Mouse (Mus musculus): ENCODE results near the gene Rapgef4. TPM values are rescaled to one million over a fixed set of nuclear protein-coding genes. Genes with fewer than 3 reads are reported as not detected.
A peak's percentile ranks its signal among the peaks of the same experiment; 100 is the strongest.

The Rapgef4 gene
- total and polyA plus RNA-seq, 3 experiments: 0.33 TPM; not detected in 2

DNA sequence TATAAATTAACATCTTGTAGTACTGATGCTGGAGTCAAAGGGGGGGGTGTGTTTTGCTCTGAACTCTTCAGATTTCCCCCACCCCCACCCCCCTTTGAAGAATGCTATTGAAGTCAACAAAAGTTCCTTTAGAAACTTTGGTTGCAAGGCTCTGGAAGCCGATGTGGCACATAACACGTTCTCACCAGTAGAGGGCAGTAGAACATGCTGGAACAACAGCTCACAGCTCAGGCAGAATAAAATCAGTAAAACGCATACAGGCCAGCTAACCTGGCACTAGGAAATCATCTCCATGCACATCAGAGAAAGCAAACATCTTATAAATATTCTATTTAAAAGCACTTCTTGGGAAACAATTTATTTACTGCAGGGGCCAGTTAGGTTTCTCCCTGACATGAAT is 253.9 kb downstream of the Rapgef4 start:
- no peaks in the 10 kb centered on the region for H3K9me3 ChIP-seq (replicated peaks)
- DNase-seq (ENCODE audit: low spot score) (peak; percentile 30), ATAC-seq (ENCODE audit: extremely low read depth, insufficient number of reproducible peaks, low FRiP score, poor library complexity, severe bottlenecking) (no peak)
- H3K4me1 ChIP-seq (ENCODE audit: insufficient read depth, low read depth, low read length): no peaks in the 10 kb centered on the region
- TF ChIP-seq TAL1 (conservative IDR thresholded peaks at IDR 0.05; ENCODE audit: low read depth, low read length) (no peak), CTCF (IDR thresholded peaks at IDR 0.05; ENCODE audit: low read depth, low read length) (peak; percentile 76)
- H3K27me3 ChIP-seq (ENCODE audit: insufficient read depth, low read length): peaks cover 24% of the 10 kb centered on the region
- no peaks in the 10 kb centered on the region for H3K36me3 ChIP-seq (replicated peaks)
- H3K4me3 ChIP-seq (ENCODE audit: low read depth, low read length): no peak overlapping the region

DNA sequence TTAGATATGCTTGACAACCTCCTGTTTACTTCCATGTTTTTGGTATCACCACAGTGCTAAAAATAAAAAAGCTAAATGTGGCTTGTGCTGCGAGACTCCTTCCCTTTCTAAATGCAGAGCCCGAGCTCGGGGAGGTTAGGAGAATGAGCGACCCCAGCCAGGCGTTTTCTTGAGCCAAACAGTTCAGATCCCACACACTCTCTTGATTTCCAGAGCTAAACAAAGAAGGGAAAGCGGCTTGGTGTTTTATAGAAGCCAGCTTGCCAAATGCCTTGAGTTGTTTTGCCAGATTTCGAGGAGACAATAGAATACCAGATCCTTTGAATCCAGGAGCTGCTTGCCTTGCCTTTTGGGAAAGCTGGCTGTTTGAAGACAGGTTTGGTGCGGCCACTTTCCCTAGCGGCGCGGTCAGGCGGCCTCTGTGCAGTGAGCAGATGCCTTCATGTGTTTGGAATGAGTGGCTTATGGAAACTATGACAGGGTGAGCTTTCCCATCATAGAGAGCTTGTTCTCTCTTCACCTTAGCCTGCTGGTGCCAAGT is 254.4 kb downstream of the Rapgef4 start:
- Histone ChIP-seq H3K36me3 (replicated peaks) (no peaks in the 10 kb centered on the region), H3K9me3 (replicated peaks) (no peaks in the 10 kb centered on the region), H3K4me1 (ENCODE audit: insufficient read depth, low read depth, low read length) (no peaks in the 10 kb centered on the region), H3K27me3 (ENCODE audit: insufficient read depth, low read length) (peaks cover 26% of the 10 kb centered on the region), H3K4me3 (ENCODE audit: low read depth, low read length) (no peak overlapping the region)
- ATAC-seq (ENCODE audit: extremely low read depth, insufficient number of reproducible peaks, low FRiP score, poor library complexity, severe bottlenecking) (no peak), DNase-seq (ENCODE audit: low spot score) (no peak)
- TF ChIP-seq GATA2 (IDR thresholded peaks at IDR 0.05; ENCODE audit: borderline replicate concordance, low read depth, low read length) (no peak), CTCF (IDR thresholded peaks at IDR 0.05; ENCODE audit: low read depth, low read length) (no peak), GATA1 (IDR thresholded peaks at IDR 0.05; ENCODE audit: borderline replicate concordance, low read length) (no peak), TAL1 (conservative IDR thresholded peaks at IDR 0.05; ENCODE audit: low read depth, low read length) (no peak), POLR2AphosphoS5 (IDR thresholded peaks at IDR 0.05; ENCODE audit: insufficient replicate concordance, low read depth, low read length) (no peak)

DNA sequence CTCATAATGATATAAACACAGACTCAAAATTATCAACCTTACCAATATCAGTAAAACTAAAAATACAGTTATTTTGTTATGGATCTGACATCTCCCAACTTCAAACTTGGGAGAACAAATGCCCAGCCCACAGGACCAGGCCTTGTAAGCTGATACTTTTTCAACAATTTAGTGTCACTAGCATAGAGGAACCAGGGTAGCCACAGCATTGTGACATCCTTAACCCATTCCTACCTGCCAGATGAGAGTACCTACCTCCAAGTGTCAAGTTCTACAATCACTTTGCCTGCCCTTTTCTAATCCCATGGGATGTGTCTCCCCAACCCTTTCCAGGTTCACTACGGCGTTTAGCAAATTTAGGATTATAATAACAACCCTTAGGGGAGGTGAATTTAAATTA is 257.4 kb downstream of the Rapgef4 start:
- no peak for DNase-seq (ENCODE audit: low spot score)
- no peaks in the 10 kb centered on the region for H3K9me3 ChIP-seq (replicated peaks)
- no peak for ATAC-seq (ENCODE audit: extremely low read depth, insufficient number of reproducible peaks, low FRiP score, poor library complexity, severe bottlenecking)
- H3K36me3 ChIP-seq (replicated peaks): no peaks in the 10 kb centered on the region
- no peak for TF ChIP-seq GATA1 (IDR thresholded peaks at IDR 0.05; ENCODE audit: borderline replicate concordance, low read length)
- TF ChIP-seq TAL1 (conservative IDR thresholded peaks at IDR 0.05; ENCODE audit: low read depth, low read length): no peak
- TF ChIP-seq POLR2AphosphoS5 (IDR thresholded peaks at IDR 0.05; ENCODE audit: insufficient replicate concordance, low read depth, low read length): no peak
- no peak for TF ChIP-seq GATA2 (IDR thresholded peaks at IDR 0.05; ENCODE audit: borderline replicate concordance, low read depth, low read length)
- no peak for TF ChIP-seq CTCF (IDR thresholded peaks at IDR 0.05; ENCODE audit: low read depth, low read length)
- no peak overlapping the region for H3K4me3 ChIP-seq (ENCODE audit: low read depth, low read length)
- H3K4me1 ChIP-seq (ENCODE audit: insufficient read depth, low read depth, low read length): peaks cover 6% of the 10 kb centered on the region
- peaks cover 23% of the 10 kb centered on the region for H3K27me3 ChIP-seq (ENCODE audit: insufficient read depth, low read length)

DNA sequence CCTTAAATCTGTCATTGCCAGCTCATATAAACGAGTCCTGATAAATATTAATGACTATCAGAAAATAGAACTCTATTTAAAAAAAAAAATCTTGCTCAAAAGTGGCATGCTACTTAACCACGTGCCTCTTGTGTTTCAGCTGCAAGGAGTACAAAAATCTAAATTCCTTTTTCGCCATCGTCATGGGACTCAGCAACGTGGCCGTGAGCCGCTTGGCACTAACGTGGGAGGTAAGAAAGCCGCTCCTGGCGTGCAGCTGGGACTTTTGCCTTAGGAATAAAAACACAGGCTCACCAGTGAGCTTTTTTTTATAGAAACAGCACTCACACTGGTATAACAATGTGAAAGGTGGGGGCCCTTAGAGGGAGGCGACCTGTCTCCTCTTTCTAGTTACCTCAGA is 257.9 kb downstream of the Rapgef4 start:
- DNase-seq (ENCODE audit: low spot score): no peak
- no peak for ATAC-seq (ENCODE audit: extremely low read depth, insufficient number of reproducible peaks, low FRiP score, poor library complexity, severe bottlenecking)
- peaks cover 22% of the 10 kb centered on the region for H3K27me3 ChIP-seq (ENCODE audit: insufficient read depth, low read length)
- H3K4me1 ChIP-seq (ENCODE audit: insufficient read depth, low read depth, low read length): peaks cover 6% of the 10 kb centered on the region
- H3K4me3 ChIP-seq (ENCODE audit: low read depth, low read length): no peak overlapping the region
- no peak for TF ChIP-seq POLR2AphosphoS5 (IDR thresholded peaks at IDR 0.05; ENCODE audit: insufficient replicate concordance, low read depth, low read length)
- TF ChIP-seq TAL1 (conservative IDR thresholded peaks at IDR 0.05; ENCODE audit: low read depth, low read length): no peak
- TF ChIP-seq GATA1 (IDR thresholded peaks at IDR 0.05; ENCODE audit: borderline replicate concordance, low read length): no peak
- TF ChIP-seq GATA2 (IDR thresholded peaks at IDR 0.05; ENCODE audit: borderline replicate concordance, low read depth, low read length): no peak
- TF ChIP-seq CTCF (IDR thresholded peaks at IDR 0.05; ENCODE audit: low read depth, low read length): no peak
- no peaks in the 10 kb centered on the region for H3K9me3 ChIP-seq (replicated peaks)
- H3K36me3 ChIP-seq (replicated peaks): no peaks in the 10 kb centered on the region

DNA sequence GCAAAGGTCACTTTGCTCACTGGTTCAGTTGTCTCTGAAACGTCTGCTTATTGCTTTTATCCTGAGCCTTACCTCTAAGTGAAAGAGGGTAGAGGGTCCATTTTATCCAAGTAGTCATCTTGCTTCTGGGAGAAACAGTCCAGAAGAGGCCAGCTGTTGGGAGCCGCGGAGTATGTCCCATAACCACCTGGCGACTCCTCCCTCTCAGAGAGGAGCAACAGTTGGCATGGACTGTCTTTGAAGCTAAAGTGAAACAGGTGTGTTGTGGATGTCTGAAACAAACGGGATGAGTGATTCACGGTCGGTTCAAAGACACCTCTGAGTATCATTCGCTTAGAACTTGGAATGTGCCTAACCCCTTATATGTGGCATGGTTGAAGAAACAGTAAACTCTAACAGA is 258.4 kb downstream of the Rapgef4 start:
- H3K9me3 ChIP-seq (replicated peaks): no peaks in the 10 kb centered on the region
- DNase-seq (ENCODE audit: low spot score) (no peak), ATAC-seq (ENCODE audit: extremely low read depth, insufficient number of reproducible peaks, low FRiP score, poor library complexity, severe bottlenecking) (no peak)
- no peak overlapping the region for H3K4me3 ChIP-seq (ENCODE audit: low read depth, low read length)
- TF ChIP-seq POLR2AphosphoS5 (IDR thresholded peaks at IDR 0.05; ENCODE audit: insufficient replicate concordance, low read depth, low read length): no peak
- no peak for TF ChIP-seq GATA1 (IDR thresholded peaks at IDR 0.05; ENCODE audit: borderline replicate concordance, low read length)
- no peak for TF ChIP-seq CTCF (IDR thresholded peaks at IDR 0.05; ENCODE audit: low read depth, low read length)
- TF ChIP-seq GATA2 (IDR thresholded peaks at IDR 0.05; ENCODE audit: borderline replicate concordance, low read depth, low read length): no peak
- TF ChIP-seq TAL1 (conservative IDR thresholded peaks at IDR 0.05; ENCODE audit: low read depth, low read length): no peak
- H3K27me3 ChIP-seq (ENCODE audit: insufficient read depth, low read length): peaks cover 23% of the 10 kb centered on the region
- H3K36me3 ChIP-seq (replicated peaks): no peaks in the 10 kb centered on the region
- H3K4me1 ChIP-seq (ENCODE audit: insufficient read depth, low read depth, low read length): peaks cover 6% of the 10 kb centered on the region

DNA sequence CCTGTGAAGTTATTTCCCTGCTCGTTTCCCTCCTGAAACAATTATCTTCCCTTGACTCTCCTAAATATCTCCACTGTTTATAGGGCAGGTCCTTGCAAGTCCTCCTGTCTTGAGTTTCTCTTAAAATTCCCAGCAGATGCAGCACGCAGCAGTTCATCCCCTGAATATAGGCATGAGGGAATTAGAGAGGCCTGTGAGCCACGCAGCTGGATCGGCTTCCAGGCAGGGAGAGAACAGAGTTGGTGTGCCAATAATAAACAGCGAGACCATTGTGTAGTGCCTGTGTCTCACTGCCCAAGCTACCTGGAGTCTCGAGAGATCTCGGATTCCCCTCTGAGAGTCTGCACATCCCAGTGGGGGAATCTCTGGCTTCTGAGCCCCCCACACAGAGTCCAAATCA is 259.0 kb downstream of the Rapgef4 start:
- TF ChIP-seq GATA1 (IDR thresholded peaks at IDR 0.05; ENCODE audit: borderline replicate concordance, low read length): no peak
- no peak for TF ChIP-seq TAL1 (conservative IDR thresholded peaks at IDR 0.05; ENCODE audit: low read depth, low read length)
- TF ChIP-seq CTCF (IDR thresholded peaks at IDR 0.05; ENCODE audit: low read depth, low read length): no peak
- no peak for TF ChIP-seq POLR2AphosphoS5 (IDR thresholded peaks at IDR 0.05; ENCODE audit: insufficient replicate concordance, low read depth, low read length)
- TF ChIP-seq GATA2 (IDR thresholded peaks at IDR 0.05; ENCODE audit: borderline replicate concordance, low read depth, low read length): no peak

More for the DNA sequence above, 259.0 kb downstream of the Rapgef4 start:
- Histone ChIP-seq H3K27me3 (ENCODE audit: insufficient read depth, low read length) (peaks cover 27% of the 10 kb centered on the region), H3K36me3 (replicated peaks) (no peaks in the 10 kb centered on the region), H3K4me1 (ENCODE audit: insufficient read depth, low read depth, low read length) (peaks cover 6% of the 10 kb centered on the region), H3K9me3 (replicated peaks) (no peaks in the 10 kb centered on the region), H3K4me3 (ENCODE audit: low read depth, low read length) (no peak overlapping the region)
- DNase-seq (ENCODE audit: low spot score): no peak
- no peak for ATAC-seq (ENCODE audit: extremely low read depth, insufficient number of reproducible peaks, low FRiP score, poor library complexity, severe bottlenecking)
